Mouse (Mus musculus) kidney, adult 2 months (tissue): ENCODE measurements at regions not wholly inside any gene's neighbourhood (a gene's known extent, or its start where the extent isn't known, plus 50 kb on each side); places are given as distances from the start of the nearest gene placed in this dataset.

Source experiments
- CTCF ChIP-seq: fragments of 200-500 bp; conservative IDR thresholded peaks from 2 replicates; pipeline ENCODE4 v1.5.1; 2011; ENCODE audit warnings: low read depth, mild to moderate bottlenecking, control low read depth, low read length, moderate library complexity, mixed read lengths; ENCODE audit not compliant: insufficient read depth, insufficient read length
- POLR2A ChIP-seq: fragments of 200-500 bp; IDR thresholded peaks from one replicate; pipeline ENCODE4 v1.6.1; 2011; ENCODE audit warnings: low read depth, low read length, control low read depth

DNA sequence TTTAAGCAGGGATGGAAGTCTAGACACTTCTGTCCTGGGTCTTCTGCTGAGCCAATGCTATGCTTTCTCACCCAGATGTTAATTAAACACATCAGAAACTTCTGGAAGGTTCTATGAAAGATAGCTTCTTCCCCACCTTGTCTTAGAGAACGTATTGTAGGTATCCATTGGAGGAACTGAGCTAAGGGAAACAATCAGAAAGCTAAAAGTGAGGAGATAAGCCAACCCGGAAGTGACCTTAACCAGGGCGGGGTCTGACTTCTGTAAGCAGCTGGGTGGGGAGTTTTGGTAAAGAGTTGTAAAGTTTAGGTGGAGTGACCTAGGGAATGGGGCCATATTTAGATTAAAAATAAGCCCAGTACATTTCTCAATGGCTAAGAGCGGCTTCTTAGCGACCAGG, 95.1 kb upstream of the Nrbf2 start:
- no peak for TF ChIP-seq POLR2A
- no peak for TF ChIP-seq CTCF
